Mouse (Mus musculus): Measurements from ENCODE around the gene Lime1. TPM values are rescaled to one million over a fixed set of nuclear protein-coding genes. Genes with fewer than 3 reads are reported as not detected.

The Lime1 gene
- polyA plus RNA-seq, 1 experiment from 2014 or later = 41.8 TPM

Other genes starting within 250 kb of the Lime1 start
- gene Kcnq2, start 244.8 kb upstream of the Lime1 start, polyA plus RNA-seq (2016; fragmentation: Nextera tagmentation; extraction: Ambion mirVana) = 39.0 and 41.6 TPM in 2 replicates
- 2.8 and 3.4 TPM in 2 replicates for gene Eef1a2, start 223.1 kb upstream of the Lime1 start, polyA plus RNA-seq (2016; fragmentation: Nextera tagmentation; extraction: Ambion mirVana)
- 424 and 444 TPM in 2 replicates for gene Ppdpf, start 192.8 kb upstream of the Lime1 start, polyA plus RNA-seq (2016; fragmentation: Nextera tagmentation; extraction: Ambion mirVana)
- gene Ptk6, start 177.3 kb upstream of the Lime1 start, polyA plus RNA-seq (2016; fragmentation: Nextera tagmentation; extraction: Ambion mirVana) = not detected in 2 replicates
- 0.11 and 0.18 TPM in 2 replicates for gene Srms, start 166.9 kb upstream of the Lime1 start, polyA plus RNA-seq (2016; fragmentation: Nextera tagmentation; extraction: Ambion mirVana)
- not detected in 2 replicates for gene Fndc11, start 160.1 kb upstream of the Lime1 start, polyA plus RNA-seq (2016; fragmentation: Nextera tagmentation; extraction: Ambion mirVana)
- 0.43 and 0.70 TPM in 2 replicates for gene Helz2, start 138.1 kb upstream of the Lime1 start, polyA plus RNA-seq (2016; fragmentation: Nextera tagmentation; extraction: Ambion mirVana)
- gene Gmeb2, start 92.0 kb upstream of the Lime1 start, polyA plus RNA-seq (2016; fragmentation: Nextera tagmentation; extraction: Ambion mirVana) = 20.6 and 21.4 TPM in 2 replicates
- gene Stmn3, start 65.6 kb upstream of the Lime1 start, polyA plus RNA-seq (2016; fragmentation: Nextera tagmentation; extraction: Ambion mirVana) = 649 and 671 TPM in 2 replicates
- gene Rtel1, start 60.3 kb upstream of the Lime1 start, polyA plus RNA-seq (2016; fragmentation: Nextera tagmentation; extraction: Ambion mirVana) = 41.1 and 49.0 TPM in 2 replicates
- gene Zgpat, start 15.2 kb upstream of the Lime1 start, polyA plus RNA-seq (2016; fragmentation: Nextera tagmentation; extraction: Ambion mirVana) = 69.8 and 74.4 TPM in 2 replicates
- 79.6 and 82.7 TPM in 2 replicates for gene Arfrp1, start 14.7 kb upstream of the Lime1 start, polyA plus RNA-seq (2016; fragmentation: Nextera tagmentation; extraction: Ambion mirVana)
- 26.8 and 27.2 TPM in 2 replicates for gene Zbtb46, start 79.3 kb downstream of the Lime1 start, polyA plus RNA-seq (2016; fragmentation: Nextera tagmentation; extraction: Ambion mirVana)
- 0.14 TPM in 1 of 2 replicates, not detected in the other for gene Abhd16b, start 113.1 kb downstream of the Lime1 start, polyA plus RNA-seq (2016; fragmentation: Nextera tagmentation; extraction: Ambion mirVana)
- 127 and 130 TPM in 2 replicates for gene Tpd52l2, start 117.1 kb downstream of the Lime1 start, polyA plus RNA-seq (2016; fragmentation: Nextera tagmentation; extraction: Ambion mirVana)
- gene Dnajc5, start 140.4 kb downstream of the Lime1 start, polyA plus RNA-seq (2016; fragmentation: Nextera tagmentation; extraction: Ambion mirVana) = 141 and 147 TPM in 2 replicates
- gene Uckl1, start 204.8 kb downstream of the Lime1 start, polyA plus RNA-seq (2016; fragmentation: Nextera tagmentation; extraction: Ambion mirVana) = 59.9 and 65.9 TPM in 2 replicates
- 72.9 and 78.0 TPM in 2 replicates for gene Prpf6, start 211.8 kb downstream of the Lime1 start, polyA plus RNA-seq (2016; fragmentation: Nextera tagmentation; extraction: Ambion mirVana)
- gene Zfp512b, start 212.7 kb downstream of the Lime1 start, polyA plus RNA-seq (2016; fragmentation: Nextera tagmentation; extraction: Ambion mirVana) = 86.5 and 89.6 TPM in 2 replicates
- gene Samd10, start 219.1 kb downstream of the Lime1 start, polyA plus RNA-seq (2016; fragmentation: Nextera tagmentation; extraction: Ambion mirVana) = 107 and 112 TPM in 2 replicates

All from neural tube, embryonic 12.5 days (tissue).